Mouse (Mus musculus): Measurements from ENCODE around the gene Ppp4c.

Ppp4c gene

GRCm38 (mm10) chr7:126791851-126792720, at the start of gene Ppp4c:
Gene Ppp4c (minus strand): TSS chr7:126792496.
- DNase-seq (ENCODE audit: low read depth in 2 of 2, low spot score in 2 of 2) = peak; percentile 91 to 95

DNA sequence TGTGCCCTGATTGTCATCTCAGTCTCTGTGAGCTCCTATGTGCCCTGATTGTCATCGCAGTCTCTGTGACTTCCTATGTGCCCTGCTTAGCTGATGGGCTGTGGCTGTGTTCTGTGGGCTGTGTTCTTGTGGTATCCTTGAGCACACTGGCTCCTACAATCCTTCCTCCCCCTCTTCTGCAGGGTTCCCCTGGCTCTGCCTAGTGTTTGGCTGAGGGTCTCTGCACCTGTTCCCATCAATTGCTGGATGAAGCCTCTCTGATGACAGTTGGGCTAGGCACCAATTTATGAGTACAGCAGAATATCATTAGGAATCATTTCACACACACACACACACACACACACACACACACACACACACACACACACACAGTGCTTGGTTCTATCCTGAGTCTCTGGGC, 41.0 kb upstream of the Ppp4c start:
- no peak for DNase-seq (ENCODE audit: low read depth in 2 of 2, low spot score in 2 of 2)

DNA sequence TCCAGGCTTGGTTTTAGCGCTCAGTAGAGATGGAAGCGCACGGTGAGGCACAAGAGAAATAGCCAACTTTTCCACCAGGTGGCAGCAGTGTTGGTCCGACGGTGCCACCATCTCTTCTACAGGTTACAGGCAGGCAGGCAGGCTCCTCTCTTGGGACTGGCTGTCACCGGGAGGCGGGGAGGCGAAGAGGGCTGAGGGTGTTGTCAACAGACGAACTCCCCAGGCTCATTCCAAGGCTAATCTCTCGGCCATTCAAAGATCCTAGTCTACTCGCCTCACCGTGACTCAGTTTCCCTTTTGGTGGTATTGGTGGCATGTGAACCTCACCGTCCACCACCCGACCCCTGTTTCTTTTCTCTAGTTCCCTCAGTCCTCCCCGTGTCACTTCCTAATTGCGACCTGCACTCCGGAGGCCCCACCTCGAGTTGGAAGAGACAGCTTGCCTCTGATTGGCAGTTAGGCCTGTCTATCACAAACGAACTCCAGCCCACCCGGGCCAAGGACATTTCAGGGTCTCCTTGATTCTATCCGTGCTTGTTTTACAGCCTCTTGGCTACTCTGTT, 39.8 kb upstream of the Ppp4c start:
- peak; percentile 73 to 83 for DNase-seq (ENCODE audit: low read depth in 2 of 2, low spot score in 2 of 2)

DNA sequence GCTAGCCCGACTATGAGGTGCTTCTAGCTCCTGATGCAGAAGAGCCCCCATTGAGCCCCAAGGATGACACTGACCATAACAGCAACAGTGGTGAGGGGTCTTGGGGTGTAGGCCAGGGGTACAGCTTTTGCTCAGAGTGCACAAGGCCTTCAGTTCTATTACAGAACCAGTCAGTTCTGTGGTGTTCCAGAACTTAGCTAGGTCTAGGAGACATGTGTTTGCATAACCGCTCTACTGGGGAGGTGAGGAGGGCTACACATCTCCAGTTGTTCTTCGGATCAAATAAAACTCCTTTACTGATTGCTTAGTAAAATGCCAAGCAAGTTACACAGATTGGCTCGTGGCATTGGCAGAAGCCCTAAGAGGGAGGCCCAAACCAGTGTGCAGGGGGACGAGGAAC, 39.2 kb upstream of the Ppp4c start, which contains the start of gene 4930451I11Rik:
4930451I11Rik (minus strand) TSS at position 101 of the 400 bp plus-strand sequence.
- no peak for DNase-seq (ENCODE audit: low read depth in 2 of 2, low spot score in 2 of 2)

- no peak for DNase-seq (ENCODE audit: low read depth in 2 of 2, low spot score in 2 of 2)
Observed at GRCm38 (mm10) chr7:126825952-126826351, 33.7 kb upstream of the Ppp4c start.

GRCm38 (mm10) chr7:126825403-126825802, 33.1 kb upstream of the Ppp4c start:
- DNase-seq (ENCODE audit: low read depth in 2 of 2, low spot score in 2 of 2) = no peak

DNA sequence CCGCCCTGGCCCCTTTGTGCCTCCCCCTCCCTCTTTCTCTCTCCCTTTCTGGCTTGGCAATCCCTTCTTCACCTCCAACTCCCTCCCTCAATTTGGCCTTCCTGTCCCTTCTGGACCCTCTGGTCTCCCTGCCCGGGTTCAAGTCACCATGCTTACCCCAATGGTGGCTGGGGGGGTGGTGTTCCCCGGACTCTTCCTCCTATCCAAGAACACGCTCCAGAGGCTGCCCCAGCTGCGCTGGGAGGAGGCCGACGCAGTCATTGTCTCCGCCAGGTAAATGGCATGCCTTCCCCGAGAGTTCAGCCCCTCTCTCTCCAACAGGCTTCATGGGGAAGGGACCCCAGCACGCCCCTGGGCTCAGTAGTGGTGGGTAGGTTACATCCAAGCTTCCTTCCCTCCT, 31.6 kb upstream of the Ppp4c start:
- no peak for DNase-seq (ENCODE audit: low read depth in 2 of 2, low spot score in 2 of 2)

DNA sequence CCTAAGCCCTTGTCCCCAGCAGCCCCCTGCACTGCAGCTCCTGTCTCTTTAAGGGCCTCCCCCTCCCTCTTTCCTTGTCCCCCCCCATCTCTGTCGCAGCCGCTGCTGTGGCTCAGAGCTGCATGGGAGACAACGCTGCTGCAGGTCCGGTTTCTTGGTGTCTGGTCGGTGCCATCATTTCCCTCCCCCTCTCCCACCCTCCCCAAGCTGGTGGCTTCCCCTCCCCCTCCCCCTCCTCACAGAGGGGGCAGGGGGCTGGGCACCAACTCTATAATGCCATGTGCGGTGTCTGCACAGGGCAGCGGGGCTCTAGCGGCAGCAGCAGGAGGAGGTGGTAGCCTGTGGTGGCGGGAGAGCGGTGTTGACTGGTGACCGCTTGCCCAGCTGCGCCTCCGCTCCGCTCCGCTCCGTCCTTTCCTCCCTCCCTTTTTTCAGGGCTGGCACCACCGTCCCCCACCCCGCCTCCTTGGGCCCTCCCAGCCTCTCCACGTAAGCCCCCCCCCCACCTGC, 31.0 kb upstream of the Ppp4c start:
- DNase-seq (ENCODE audit: low read depth in 2 of 2, low spot score in 2 of 2) = no peak

DNA sequence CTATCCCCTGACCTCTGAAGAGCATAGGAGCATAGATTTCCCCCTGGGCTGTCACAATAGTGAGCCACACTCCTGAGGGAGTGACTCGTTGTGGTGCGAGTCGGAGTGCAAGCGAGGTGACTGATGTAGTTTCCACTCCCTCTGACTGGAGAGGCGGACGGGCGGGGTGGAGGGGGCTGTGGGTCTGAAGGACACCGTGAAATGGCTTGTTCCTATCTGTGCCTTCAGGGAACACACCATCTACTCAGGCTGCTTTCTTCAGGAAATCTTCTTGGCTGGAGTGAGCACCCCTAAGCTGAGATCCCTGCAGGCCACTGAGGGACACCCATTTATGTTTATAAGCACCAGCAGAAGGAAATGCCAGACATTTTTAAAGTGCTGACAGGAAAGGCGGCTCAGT, 30.4 kb upstream of the Ppp4c start:
- no peak for DNase-seq (ENCODE audit: low read depth in 2 of 2, low spot score in 2 of 2)

- DNase-seq (ENCODE audit: low read depth in 2 of 2, low spot score in 2 of 2) = peak; percentile 77 to 79
Observed at GRCm38 (mm10) chr7:126821835-126822511, 29.7 kb upstream of the Ppp4c start.

DNA sequence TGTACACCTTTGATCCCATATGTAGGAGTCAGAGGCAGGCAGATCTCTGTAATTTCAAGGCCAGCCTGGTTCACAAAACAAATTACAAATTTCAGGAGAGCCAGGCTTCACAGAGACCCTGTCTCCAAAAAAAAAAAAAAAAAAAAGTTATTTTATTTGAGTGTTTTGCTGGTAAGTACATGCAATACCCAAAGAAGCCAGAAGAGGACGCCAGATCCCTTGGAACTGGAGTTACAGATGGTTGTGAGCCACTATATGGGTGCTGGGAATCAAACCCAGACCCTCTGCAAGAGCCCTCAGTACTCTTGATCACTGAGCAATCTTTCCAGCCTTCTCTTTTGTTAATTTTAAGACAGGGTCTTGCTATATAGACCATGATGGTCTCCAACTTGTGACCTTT, 26.5 kb upstream of the Ppp4c start:
- DNase-seq (ENCODE audit: low read depth in 2 of 2, low spot score in 2 of 2) = no peak

DNA sequence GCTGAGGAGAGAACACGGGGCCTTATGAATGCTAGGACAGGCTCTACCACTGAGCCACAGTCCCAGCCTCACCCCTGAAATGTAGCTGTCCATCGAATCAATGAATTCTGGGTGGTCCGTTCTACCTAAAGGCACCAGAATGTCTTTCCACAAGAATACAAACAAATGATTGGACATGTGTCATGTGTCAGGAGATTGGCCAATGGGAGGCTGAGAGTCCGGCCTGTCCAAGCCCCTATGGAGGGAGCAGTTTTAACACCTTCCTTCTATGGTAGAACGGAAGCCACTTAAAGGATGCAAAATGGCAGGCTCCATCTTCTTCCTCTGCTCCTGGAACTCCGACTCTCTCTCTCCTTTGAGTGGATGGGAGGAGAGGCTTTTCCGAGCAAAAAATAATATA, 25.3 kb upstream of the Ppp4c start:
- DNase-seq (ENCODE audit: low read depth in 2 of 2, low spot score in 2 of 2) = no peak

DNA sequence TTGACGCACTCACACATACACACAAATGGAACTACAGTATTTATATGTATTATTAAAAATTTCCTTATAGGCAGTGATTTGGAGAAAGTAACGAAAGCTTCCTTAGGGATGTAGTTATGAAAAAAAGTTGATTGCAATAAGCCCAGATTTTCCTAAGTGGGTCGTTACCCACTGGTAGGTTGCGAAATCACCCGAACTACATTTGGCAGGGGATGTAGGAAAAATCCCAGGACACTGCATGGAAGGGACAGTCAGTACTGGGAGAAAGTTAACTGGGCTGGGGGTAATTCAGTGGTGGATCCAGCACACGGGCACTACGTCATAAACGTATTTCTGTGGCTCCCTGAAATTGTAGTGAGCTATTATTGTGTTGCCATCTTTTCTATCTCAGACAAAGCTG, 24.2 kb upstream of the Ppp4c start:
- no peak for DNase-seq (ENCODE audit: low read depth in 2 of 2, low spot score in 2 of 2)

GRCm38 (mm10) chr7:126815726-126816222, 23.5 kb upstream of the Ppp4c start:
- DNase-seq (ENCODE audit: low read depth in 2 of 2, low spot score in 2 of 2) = no peak

DNA sequence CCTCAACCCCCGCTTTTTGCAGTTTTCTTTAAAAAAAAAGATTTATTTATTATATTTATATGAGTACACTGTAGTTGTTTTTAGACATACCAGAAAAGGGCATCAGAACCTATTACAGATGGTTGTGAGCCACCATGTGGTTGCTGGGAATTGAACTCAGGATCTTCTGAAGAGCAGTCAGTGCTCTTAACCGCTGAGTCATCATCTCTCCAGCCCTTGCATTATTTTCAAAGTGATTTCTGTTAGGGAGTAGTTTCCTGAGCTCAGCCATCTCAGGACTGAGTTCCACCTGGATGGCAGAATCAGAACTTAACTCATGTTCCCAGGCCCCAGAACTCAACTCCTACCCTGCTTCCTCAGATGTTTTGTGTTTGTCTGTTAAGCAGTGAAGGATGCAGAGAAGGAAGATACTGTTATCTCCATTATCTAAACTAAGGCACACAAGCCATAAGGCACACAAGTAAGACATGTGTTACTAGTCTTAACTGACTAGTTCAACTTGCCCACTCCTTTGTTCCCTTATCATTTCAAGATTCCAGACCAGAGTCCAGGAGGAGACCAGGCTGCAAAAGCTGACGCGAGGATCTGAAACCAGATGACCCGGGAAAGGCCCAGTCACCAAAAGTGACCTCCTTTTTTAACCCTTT, 17.6 kb upstream of the Ppp4c start:
- DNase-seq (ENCODE audit: low read depth in 2 of 2, low spot score in 2 of 2) = no peak

GRCm38 (mm10) chr7:126808703-126809455, 16.6 kb upstream of the Ppp4c start:
- no peak for DNase-seq (ENCODE audit: low read depth in 2 of 2, low spot score in 2 of 2)

GRCm38 (mm10) chr7:126807405-126807804, 15.1 kb upstream of the Ppp4c start:
- DNase-seq (ENCODE audit: low read depth in 2 of 2, low spot score in 2 of 2) = no peak

DNA sequence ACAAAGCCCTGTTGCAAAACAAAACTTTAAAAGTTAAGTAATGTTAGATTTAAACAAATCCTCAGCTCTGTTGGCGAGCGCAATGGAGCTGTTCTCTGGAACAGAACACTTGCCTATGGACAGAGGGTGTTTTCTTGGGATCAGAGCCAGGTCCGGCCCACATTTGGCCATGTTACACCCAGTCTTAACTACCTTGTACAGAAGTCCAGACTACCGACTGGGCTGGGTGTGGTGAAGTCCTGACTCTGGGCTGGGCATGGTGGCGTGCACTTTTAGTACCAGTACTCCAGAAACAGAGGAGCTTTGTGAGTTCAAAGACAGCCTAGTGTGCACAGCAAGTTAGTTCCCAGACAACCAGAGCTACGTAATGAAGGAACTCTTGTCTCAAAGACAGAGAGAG, 14.7 kb upstream of the Ppp4c start:
- DNase-seq (ENCODE audit: low read depth in 2 of 2, low spot score in 2 of 2) = no peak

DNA sequence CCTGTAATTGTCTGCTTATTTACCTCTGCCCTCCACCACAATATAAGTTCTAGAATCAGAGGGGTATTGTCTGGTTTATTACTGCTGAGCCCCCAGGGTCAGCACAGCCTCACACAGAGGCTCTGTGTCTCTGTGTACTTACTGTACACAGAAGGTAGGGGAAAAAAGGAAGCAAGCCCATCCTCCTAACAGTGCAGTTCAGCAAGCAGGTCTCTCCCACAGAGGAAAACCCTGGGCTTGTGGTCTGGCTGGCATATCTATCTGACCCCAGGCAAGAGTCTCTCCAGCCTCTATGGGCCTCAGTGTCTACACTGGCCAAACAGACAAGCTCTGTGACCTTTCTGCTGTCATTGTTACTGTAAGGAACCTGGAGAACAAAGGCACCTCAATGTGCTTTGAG, 11.5 kb upstream of the Ppp4c start:
- no peak for DNase-seq (ENCODE audit: low read depth in 2 of 2, low spot score in 2 of 2)

DNA sequence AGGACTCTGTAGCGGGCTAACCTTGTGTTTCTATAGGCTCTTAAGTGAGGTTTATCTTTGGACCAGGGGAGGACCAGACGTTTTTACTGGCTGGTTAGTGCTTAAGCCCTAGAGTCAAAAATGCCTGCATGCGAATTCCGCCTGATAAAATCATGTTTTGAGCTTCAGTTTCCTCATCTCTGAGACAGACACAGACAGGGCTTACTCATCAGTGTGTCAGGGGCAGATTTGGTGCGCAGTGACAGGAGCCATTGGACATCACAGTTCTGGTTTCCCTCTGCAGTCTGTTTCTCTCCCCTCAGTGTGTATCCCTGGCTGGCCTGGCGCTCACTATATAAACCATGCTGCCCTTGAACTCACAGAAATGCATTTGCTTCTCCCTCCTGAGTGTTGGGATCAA, 10.9 kb upstream of the Ppp4c start:
- no peak for DNase-seq (ENCODE audit: low read depth in 2 of 2, low spot score in 2 of 2)
